Mouse (Mus musculus) heart, postnatal 0 days (tissue): ENCODE results near the gene Supt6.

Experiments
- CTCF ChIP-seq: IDR thresholded peaks from 2 replicates; pipeline ENCODE4 v1.5.1; 2016; ENCODE audit warnings: antibody characterized with exemption, control low read depth, low read depth
- EP300 ChIP-seq: IDR thresholded peaks from 2 replicates; pipeline ENCODE4 v1.6.1; 2016; ENCODE audit warnings: antibody characterized with exemption, low read depth

GRCm38 (mm10) chr11:78160171-78160570 lies 85.6 kb downstream of the Supt6 start:
- TF ChIP-seq CTCF (no peak), EP300 (no peak)
